Mouse (Mus musculus) cerebellum, adult 18-20 months (tissue): ENCODE data around the gene Anks1b.
A peak's percentile ranks its signal among the peaks of the same experiment; 100 is the strongest.

Source experiments
- DNase-seq, 2 experiments: peaks; one replicate each; pipeline ENCODE4 v3.0.0; 2021

Gene Anks1b

DNA sequence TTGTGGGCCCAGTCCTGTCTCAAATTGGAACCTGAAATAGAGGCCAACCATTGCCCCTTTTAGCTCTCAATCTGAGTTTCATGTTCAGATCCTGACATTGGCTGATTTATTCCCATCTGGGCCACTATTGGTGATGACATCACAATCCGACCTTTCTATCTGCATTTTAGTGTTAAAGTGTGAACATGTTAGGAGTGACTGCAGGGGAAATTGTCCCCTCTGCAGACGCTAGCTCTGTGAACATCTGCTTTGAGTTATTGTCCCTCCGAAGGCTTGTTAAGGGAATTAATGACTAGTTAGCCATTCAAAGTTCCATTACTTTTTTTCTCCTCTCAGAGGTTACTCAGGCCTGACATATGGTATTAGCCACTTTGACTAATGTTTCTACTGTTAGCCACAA, 810.5 kb downstream of the Anks1b start:
- DNase-seq: no peak

DNA sequence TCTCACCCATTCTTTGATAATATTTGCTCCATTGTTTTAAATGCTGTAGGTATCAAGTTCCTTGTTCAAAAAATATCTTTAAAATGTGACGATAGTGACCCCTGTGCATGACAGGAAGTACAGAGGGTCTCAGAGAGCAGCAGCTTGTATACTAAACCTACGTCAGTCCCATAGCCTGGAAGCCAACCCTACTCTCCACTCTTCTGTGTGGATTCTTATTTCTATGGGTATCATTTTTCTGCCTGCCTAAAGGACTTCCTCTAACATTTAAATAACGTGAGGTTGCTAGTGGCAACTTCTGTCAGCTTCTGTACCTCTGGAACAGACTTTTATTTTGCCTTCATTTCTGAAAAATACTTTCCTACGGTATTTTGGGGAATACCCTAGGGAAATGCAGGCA, 812.1 kb downstream of the Anks1b start:
- DNase-seq: no peak

DNA sequence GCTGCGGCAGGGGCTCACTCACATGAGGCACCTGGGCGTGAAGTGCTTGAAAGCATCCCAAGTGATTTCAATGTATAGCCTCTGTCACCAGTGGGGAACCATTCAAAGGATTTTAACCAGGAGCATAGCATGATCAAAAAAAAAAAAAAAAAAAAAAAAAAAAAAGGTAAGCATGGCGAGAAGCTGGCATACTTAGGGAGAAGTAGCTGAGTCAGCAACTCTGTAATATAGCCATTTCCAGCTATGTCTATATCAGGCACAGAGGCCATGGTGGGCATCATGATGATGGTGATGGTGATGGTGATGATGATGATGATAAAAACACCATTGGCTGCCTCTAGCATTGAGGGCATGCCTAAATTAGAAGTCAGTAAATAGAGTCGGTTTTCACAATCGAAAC, 814.8 kb downstream of the Anks1b start:
- DNase-seq: no peak

DNA sequence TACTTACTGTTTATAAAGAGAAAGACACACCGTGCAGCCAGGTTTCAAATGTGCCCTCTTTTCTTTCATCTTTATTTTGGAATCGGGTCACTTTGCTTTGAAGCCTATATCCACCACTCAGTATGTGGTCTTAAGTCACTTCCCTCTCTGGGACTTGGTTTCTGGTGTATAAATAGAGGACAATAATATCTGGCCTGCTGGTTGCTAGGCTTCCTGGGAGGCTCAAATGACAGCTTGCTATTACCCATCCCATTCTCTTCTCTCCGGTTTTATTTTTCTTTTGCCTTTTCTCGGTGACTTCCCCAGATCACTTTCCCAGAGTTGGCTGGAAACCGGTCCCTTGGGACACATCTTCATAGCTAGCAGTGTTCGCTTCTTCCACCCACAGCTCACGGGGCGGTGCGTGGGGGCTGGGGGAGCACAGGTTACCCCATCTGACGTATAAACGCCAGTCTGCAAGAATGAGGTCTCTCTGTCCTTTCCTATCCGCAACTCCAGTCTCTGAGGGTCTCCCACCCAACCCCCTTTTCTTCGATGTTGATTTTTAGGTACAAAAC, 815.5 kb downstream of the Anks1b start:
- DNase-seq: peak; percentile 34 to 51

DNA sequence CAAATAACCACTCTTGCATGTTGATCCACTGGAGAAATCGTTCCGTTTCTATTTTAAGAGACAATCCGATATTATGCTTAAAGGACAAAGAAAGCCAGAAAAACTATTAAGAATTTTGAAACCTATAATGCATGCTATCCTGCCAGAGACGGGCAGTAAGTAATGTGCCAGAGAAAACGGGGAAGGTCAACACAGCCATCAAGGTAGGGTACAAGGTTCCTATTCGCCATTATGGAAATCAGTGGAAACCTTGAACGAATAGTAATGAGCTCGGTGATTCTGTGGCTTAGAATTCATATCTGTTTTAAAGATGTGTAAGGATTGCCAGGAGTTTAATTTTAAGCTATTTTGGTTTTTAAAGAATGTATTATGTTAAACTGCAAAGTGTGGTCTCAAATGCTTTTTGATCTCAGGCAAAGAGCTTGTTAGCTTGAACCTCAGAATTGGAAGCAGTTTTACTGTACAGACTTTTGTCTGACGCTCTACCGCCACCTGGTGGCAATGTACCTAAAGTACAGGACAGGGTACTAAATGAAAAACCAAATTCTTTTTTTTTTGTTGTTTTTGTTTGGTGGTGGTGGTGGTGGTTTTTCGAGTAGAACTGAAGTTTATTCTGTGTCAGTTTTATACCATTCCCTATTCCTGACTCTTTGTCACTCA, 816.7 kb downstream of the Anks1b start:
- DNase-seq: peak; percentile 78 to 87

DNA sequence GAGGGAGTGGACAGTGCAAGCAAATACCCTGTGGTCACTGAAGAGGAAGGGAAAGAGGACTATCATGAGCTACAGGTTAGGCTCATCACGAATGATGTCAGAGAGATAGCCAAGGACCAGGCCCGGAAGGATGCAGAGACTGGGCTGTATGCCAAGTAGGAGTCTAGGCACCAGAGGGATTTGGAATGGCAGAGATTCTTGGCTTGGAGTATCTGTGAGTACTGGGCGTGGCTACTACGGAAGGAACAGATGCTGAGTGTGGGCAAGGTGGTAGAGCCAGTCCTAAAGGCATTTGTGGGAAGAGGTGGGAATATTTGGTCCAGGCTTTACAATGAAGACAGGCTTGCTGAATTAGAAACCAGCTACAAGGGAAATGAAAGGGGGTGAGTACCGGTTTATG, 823.4 kb downstream of the Anks1b start:
- DNase-seq: peak; percentile 45 to 54

DNA sequence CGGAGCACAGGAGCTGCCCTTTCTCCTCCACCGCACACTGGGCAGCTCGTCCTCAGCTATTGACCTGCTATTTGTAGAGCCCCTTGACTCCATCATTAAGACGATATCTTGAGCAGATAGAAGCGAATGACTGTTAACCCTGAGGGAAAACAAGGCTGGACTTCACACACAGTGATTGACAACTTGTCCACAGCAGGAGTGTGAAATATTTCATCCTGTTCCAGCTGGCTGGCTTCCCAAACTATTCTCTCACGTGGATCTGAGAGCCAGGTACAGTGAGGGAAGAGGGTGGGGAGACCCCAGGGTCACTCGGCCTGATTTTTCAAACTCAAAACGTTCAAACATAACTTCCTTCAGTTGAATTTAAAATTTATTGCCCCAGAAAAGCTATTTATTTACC, 824.1 kb downstream of the Anks1b start:
- DNase-seq: peak in 1 of 2 experiments; percentile 31

DNA sequence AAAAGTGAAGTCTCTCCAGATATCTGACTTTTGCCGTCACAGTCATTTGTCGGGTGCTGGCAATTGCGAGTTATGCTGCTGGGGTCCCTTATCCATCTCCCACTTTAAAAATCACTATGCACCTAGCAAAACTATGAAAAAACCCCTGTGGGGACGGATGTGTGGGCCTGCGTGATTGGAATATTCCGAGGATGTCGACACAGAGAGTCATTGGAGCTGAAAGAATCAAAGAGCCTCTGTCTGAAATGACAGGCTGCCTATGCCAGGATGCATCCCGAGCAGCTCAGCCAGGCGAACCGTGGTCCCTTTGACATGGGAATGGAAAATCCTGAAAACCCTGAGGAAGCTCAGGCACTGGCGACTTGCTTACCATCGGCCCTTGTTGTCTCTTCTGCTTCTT, 825.9 kb downstream of the Anks1b start:
- DNase-seq: no peak

DNA sequence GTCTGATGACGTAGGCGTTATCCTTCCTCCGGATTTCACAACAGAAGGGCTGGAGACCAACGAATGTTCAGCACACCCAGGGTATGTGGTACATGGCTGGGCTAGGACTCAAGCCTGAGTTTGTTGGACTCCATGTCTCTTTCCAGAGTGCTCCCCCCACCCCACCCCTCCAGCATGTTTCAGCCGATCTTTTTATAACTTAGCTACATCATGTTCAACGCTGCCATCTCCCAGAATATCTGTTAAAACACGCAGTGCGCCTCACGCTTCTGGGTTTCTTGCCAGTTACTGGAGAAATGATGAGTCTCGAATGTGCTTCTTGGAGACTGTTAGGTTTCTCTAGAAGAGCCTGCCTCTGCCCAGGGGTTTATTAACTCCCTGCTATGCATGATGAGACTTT, 831.3 kb downstream of the Anks1b start:
- no peak for DNase-seq

DNA sequence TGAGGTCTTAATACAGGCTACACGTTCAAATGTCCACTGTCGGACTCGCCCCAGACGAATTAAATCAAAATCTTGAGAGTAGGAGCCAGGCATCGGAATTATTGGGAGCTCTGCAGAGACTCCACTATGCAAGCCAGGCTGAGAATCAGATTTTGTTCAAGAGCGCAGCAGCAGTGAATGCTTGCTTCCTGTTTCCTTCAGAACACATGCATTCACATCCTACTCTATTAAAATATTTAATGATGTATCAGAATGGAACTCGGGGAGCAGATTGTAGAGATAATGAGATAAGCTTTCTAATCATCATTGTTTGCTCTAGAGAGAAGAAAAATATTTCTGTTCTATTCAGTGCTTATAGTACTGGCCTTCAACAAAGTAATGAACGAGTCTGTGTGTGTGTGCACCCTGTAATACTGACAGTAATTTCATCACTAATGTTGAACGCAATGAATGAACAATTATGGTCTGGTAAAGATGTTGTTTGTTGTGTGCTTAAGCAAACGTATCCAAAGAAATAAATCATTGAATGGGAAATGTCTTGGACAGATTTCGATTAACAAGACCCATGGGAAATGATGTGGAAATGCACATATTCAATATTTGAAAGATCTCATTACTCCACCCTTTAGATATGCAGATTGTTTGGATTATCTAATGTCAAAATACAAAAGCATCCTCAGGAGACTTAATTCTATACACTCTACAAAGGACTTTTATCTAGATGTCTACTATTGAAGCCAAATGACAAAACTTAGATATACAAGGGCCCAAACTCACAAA, 835.7 kb downstream of the Anks1b start:
- DNase-seq: no peak

DNA sequence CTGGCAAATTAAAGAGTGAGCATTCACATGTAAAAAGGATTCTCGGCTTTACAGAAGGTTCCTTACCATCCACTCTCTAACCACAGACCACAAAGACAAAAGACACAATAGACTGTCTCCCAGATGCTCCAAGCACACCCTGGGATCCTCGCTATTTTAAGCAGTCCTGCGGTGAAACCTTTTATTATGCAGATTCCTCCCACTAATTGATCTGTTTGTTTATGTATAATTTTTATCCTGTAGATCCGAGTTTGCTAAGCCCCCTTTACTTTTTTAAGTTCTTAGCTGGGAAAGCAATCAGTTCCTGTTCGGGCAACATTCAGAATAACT, 836.3 kb downstream of the Anks1b start:
- no peak for DNase-seq

DNA sequence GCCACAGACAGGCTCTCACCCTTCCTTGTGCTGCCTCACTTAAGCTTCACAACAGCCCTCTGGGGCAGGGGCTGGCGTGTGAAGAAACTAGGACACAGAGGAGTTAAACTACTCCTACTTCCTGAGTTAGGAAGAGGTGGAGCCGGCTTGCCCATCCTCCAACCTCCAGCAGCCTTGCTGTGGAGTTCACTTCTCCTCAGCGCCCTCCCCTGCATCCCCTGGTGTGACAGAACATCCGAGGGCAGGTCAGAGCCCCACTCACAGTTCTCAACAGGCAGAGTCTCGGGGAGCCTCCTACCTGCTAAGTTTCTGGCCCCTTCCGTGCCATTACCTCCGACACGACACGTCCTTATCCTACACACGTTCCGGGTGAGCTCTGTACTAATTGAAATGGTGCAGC, 844.7 kb downstream of the Anks1b start:
- no peak for DNase-seq

DNA sequence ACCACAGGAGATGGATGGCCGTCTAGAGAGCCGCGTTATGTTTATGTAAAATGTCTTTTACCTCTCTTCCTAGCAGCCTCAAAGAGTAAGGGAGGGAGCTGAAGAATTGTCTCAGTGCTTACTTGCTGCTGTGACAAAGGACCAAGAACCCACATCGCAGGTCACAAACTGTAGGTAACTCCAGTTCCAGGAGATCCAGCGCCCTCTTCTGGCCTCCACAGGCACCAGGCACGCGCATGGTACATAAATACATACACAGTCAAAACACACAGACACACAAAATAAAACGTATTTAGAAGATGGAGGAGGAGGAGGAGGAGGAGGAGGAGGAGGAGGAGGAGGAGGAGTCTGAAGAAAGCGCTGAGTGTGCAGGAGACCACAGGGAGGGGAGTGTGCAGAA, 845.4 kb downstream of the Anks1b start:
- DNase-seq: no peak

DNA sequence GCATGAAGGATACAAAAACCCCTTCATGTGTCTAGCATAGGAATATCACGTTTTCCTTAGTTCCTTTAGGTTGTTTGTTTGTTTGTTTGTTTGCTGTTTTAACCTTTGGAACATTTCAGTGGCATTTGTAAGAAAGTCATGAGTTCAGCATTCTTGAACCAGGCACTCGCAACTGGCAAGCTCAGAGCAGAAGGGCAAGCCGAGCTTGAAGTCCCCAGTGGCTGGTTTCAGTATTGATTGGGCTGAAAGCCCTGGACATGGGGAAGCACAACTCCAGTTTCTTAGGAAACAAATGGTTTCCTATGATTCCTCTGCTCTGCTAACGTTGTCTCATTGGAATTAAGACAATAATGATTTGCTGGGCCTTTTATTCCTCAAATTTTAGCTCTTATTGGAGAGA, 846.7 kb downstream of the Anks1b start:
- no peak for DNase-seq

DNA sequence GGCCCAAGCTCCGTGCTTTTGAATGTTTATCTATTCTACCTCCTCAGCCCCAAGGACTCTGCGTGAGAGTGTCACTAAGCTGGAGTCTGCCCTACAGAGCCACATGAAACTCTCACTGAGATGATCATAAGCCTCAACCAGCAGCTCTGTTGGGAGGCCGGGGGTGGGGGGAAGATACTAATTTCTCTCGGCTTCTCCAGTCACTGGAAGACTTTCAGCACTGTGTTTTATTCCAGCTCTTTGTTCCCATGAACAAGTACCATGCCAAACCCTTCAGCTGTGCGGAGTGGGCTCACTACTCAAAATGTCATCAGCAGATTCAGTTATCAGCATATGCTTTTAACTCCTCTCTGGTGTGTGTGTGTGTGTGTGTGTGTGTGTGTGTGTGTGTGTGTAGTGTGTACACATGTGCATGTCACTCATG, 849.8 kb downstream of the Anks1b start:
- no peak for DNase-seq

DNA sequence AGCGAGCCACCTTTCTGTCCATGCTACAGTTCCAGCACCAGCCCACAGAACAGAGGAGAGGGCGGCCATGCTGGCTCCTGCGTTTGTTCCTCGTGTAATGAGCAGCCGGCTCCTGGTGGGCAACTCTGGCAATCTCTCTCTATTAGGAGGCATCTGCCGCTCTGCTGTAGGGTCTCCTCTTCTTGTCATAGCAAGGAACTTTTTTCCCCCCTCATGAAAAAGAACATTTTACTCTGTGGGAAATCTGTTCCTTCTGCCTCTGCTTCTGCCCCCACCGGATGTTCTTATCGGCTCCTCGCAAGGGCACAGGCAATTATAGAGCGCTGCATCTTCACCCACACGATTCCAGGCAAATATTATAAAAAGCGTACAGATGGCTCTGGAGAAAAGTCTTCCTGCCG, 850.6 kb downstream of the Anks1b start:
- DNase-seq: no peak

DNA sequence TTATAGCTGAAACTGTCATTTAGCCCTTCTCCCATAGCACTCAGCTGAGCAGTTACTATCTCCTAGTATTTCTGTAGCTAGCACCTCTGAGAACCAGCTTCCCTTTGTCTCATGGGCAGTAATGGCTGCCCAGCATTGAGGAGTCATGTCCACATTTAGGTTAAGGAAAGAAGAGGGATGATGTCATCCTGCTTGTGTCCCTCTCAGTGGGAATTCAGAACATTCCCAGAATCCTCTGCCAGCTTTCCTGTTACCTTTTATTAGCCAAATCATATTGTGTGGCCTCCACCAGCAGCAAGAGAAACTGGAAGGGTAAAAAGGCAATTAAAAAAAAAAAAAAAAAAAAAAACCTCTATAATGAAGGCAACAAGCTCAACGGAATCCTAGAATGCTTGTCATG, 851.6 kb downstream of the Anks1b start:
- DNase-seq: no peak

DNA sequence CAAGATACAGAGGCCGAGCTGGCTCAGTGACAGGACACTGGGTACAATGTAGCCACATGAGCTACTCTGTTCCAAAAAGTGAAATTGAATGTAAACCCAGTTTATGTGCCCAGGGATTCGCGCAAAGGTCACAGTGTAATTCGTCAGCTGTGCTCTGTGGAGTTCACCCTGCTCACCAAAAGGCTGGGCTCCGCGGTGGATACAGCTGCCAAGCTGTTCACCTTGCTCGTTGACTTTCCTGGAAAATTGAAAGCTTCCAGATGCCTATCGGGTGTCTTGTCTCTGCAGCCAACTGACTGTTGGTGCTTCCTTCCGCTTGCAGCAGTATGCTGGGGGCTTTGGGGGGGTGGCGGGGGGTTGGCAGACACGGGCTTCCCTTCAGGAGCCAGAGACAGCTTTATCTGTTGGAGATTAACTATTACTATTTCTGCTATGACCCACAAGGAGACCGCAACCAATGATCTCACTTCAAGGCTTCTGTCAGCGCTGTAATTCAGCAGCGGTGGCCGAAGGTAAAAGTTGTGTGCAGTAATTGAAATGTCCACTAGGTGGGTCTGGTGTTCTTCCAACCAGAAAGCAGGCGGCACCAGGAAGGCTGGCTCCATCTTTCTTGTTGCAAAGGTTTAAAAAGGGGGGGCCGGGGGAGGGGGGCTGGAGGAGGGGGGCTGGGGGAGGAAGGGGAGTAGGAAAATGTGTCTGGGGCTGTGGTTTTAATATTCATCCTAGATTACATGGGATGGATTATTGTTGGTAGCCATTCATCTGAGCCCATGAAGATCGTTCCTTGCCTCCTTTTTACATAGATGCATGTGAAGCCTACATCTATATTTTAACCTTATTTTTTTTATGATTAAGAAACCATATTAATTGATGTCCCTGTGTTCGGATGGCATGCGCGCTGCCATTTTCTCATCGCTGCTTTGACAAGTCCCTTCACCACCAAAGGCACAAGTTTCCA, 855.4 kb downstream of the Anks1b start:
- DNase-seq: peak; percentile 79 to 85

DNA sequence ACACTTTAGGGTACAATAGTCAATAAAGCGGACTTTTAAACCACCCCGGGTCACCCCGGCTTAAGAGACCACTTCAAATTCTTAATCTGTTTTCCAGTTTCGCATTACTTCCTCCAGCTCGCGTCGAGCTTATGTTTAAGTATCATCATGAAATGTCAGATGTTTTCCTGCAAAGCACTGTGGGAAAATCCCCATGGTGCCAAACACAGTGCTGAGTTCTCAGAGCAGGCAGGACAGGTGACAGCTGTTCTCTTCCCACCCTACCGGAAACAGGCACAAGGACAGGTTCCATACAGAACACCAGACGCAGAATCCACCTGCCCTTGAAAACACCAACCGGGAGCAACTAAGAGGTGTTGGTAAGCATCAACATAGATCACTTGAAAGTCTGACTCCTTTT, 856.2 kb downstream of the Anks1b start:
- DNase-seq: peak; percentile 48 to 55

DNA sequence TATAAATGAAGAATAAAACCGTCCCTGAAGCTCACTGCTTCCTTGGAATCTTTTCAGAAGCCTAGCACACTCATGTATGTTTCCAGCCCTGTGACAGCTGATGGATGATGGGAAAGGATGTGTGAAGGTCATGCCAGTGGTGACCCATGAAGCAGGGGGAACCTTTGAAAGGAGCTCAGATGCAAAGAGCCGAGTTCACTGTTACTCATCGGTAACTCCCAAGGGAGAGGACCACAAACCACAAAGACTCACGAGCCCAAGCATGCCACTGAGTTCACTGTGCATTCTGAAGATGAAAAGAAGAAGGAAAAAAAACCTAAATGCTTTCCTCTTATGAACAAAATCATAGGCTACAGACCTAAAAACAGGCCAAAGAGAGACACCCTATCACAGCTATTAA, 859.5 kb downstream of the Anks1b start:
- DNase-seq: no peak

DNA sequence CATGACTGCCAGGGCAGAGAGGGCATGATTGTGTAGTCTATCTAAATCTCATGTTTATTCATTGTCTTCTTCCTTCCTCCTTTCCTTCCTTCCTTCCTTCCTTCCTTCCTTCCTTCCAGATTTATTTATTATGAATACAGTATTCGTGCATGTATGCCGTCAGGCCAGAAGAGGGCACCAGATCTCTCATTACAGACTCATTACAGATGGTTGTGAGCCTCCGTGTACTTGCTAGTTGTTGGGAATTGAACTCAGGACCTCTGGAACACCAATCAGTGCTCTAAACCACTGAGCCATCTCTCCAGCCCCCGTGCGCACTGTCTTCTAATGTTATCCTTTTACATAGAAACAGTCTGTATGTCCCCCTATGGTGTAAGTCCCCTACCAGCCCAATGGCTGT, 860.3 kb downstream of the Anks1b start:
- peak; percentile 60 to 66 for DNase-seq

DNA sequence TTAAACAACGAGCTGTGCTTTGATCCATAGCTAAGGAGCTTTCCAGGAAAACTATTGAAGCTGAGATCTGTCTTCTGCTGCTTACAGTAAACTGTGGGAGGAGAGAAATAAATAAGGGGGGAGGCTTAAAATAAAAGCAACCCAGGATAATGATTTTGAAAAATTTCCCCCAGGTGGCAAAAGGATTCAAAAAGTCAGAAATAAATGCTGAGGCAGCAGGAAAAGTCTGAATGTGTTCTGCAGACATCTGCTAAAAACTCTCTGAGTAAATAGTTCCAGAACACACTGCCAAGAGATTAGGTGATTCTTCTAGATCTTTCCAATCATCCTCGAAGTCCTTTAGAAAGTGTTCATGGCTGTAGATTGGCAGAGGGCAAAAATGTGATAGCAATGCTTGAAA, 865.2 kb downstream of the Anks1b start:
- DNase-seq: no peak

DNA sequence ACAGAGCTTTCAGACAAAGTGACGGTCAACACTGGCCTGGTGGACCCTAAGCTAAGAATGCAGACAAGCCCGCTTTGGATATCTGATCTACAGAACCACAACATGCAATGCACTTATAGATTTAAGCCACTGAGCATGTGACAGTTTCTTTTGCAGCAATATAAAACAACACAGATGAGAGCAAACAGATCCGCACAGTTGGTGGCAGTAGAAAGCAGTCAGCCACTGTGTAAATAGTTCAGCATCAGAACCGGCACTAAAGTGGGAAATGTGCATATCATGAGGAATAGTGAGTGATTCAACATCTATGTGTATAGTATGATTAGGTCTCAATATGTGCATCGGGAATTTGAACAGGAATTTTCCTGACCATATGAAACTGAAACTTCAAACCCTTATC, 867.6 kb downstream of the Anks1b start:
- DNase-seq: no peak
